Mouse (Mus musculus) kidney, postnatal 4 days (tissue): ENCODE measurements at regions not wholly inside any gene's neighbourhood (a gene's known extent, or its start where the extent isn't known, plus 50 kb on each side); places are given as distances from the start of the nearest gene placed in this dataset.
A peak's percentile ranks its signal among the peaks of the same experiment; 100 is the strongest.

Experiments used
- DNase-seq, 2 experiments: peaks; one replicate each; pipeline ENCODE4 v3.0.0; 2021; ENCODE audit warnings: mixed read lengths in 2 of 2

DNA sequence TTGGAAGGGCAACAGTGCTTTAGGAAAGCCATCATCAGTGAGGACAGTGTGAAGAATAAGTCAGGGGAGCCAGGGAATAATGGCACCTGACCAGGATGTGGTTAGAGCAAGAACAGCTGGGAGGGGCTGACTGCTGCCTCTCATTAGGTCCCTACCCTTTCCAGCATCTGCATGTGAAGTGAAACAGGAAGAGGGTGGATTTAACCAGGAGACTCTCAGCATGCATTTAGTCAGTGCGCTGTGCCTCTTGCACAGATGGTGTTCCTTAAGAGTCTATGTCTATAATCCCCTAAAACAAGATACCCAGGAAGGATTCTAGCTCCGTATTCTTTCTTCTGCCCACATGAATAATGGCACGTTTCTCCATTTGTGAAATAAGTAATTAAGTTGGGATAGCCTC is 267.9 kb downstream of the Spry2 start:
- no peak for DNase-seq

DNA sequence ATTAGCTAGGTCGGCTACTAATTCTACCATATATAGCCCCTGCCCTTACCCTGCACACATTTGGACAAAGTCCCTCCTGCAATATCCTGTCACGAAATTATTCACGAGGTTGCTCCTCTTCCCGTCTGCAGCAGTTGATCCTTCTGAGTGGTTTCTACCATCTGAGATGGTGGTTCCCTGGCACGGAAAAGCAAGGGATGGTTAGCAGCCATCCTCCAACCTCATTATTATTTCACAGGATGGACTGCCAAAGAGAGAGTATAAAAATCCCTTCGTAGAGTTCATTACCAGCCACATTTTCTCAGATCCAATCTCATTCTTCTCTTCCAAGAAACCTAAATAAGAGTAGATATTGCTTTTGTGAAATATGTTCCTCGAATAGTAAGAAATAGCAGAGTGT is 272.2 kb downstream of the Spry2 start:
- DNase-seq, result no peak

DNA sequence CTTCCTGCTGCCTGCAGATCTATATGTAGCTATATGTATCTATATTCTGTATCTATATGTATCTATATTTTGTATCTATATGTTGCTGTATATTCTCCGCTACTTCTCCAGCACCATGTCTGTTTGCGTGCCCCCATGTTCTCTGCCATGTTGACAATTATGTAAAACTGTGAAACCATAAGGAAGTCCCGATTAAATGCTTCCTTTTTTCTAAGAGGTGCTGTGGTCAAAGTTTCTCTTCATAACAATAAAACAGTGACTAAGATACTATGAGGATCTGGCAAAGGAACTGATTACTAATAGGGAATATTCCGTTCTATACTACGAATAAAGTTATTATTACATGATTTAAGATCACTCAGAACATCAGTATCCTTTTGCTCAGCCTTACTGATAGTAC is 274.5 kb downstream of the Spry2 start:
- DNase-seq, result no peak

DNA sequence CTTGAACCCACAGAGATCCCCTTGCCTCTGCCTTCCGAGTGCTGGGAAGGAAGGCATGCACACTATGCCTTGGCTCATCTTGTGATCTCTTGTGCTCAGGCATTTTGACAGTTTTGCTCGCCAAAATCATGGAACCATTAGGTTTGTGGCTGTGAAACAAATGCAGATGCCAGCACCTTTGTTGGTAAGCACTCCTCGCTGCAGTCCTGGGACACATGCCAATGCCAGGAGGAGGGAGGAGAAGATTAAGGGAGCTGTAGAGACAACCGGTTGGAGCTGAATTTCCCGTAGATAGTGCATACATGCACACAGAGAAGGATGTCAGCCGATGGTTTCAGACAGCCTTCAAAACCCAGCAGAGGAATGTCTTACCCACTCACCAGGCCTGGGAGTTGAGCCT is 275.5 kb downstream of the Spry2 start:
- no peak for DNase-seq

DNA sequence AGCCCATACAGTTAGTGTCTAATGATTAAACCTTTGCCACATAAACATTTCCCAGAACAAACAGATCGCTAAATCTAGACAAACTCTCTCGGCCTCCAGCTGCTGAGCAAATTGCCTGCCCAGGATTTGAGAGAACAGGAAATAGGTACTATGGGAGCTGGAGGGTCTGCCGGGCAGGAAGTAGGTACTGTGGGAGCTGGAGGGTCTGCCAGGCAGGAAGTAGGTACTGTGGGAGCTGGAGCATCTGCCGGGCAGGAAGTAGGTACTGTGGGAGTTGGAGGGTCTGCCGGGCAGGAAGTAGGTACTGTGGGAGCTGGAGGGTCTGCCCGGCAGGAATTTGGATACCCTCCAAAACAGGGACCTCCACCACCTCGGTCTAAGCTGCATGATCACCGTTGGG is 277.2 kb downstream of the Spry2 start:
- DNase-seq, result no peak

DNA sequence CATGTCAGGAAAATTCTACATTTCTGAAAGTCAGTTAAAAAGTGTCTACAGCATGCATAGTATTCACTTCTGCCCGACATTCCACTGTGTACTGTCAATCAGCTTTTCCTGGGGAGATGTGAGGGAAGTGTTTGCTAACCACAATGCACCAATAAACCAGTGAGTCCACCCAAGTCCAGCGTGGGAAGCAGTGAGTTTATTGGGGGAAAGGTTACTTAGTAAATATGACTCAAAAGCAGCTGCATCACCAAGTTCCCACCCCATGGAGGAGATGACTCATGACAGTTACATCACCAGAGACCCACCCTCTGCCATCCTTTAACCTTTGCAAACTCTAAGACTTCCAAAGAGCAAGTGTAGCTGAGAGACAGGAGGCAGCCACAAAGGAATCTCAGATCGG is 280.9 kb downstream of the Spry2 start:
- no peak for DNase-seq

DNA sequence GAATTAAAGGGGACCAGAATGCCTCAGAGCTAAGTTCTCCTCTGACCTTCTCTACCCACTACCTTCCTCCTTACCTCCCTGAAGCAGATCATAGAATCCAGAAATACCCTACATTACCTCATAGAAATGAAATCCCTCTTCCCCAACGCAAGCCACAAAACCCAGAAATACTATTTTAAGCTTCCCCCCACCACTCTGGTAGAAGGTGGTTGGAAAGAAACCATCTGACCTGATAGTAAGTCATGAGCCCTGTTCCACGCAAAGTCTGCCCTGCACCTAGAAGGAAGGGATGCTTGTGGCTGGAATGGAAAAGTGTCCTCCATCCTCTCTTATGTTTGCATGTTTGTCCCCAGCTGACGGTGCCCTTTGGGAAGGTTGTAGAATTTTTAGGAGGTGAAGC is 283.8 kb downstream of the Spry2 start:
- DNase-seq, result no peak

DNA sequence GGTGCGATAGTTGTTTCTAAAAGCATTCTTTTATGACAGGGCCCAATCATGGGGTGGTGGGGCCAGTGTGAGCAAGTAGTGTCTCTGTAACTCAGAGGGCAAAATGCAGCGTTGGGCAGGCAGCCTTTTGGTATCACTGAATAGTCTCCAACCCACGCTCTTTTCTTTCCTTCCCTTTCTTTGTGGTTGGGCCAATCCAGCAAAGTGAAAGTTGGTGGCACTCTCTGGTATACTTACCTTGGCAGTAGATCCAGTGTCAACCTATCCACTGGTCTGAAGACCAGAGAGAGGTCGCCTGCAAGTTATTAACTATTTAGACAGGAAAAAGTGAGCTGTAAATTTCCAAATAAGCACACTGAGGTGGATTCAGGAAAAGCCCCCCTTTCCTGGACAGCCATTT is 287.8 kb downstream of the Spry2 start:
- no peak for DNase-seq

DNA sequence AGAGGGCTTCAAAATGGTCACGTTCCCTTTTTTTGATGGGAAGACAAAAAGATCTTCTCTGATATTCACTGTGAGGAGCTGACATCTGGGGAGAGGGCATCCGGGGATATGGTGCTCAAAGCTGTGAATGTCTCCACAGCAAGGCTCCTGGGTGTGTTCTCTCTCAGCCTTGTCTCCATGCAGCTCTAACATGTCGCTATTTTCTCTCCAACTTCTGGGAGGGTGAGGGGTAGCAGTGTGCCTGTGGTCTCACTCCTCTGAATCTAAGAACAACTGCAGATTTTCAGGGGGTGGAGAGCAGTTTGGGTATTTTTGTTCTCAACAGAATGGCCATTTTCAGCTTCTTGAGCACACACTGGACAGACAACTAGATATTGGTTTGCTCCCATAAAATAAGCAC is 290.1 kb downstream of the Spry2 start:
- DNase-seq, result no peak

DNA sequence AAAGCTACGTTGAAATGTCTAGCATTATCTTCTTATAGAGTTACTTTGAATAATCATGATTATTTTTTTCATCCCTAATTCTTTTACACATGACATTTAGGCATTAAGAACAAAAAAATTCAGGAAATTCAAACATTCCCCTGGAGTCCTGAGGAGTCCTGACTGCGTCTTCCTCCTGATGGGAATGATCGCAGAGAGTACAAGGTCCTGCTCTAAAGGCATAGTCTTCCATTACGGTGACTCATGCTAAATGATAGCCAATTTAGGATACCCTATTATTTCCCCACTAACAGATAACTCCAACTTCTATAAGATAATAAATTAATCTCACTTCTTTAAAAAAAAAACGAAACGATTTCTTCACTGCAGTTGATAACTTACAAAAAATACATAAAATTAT is 292.2 kb downstream of the Spry2 start:
- no peak for DNase-seq

DNA sequence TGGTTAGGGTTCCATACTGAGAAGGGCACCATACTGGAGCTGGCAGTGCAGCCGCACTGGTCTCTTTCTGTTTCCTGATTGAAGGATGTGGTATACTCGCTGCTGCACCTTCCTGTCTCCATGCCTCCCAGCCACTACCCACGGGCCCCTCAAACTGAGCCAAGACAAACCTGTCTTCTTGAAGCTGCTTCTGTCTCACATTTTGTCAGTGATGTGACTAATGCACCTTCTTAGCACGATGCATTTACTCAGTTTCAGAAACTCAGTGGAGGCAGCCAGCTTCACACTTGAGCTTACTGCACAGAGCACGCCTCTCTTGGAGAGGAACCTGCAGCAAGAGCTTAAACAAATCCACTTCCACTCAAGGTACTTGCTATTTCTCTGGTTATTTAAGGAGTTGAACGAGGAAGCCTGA is 293.6 kb downstream of the Spry2 start:
- no peak for DNase-seq

DNA sequence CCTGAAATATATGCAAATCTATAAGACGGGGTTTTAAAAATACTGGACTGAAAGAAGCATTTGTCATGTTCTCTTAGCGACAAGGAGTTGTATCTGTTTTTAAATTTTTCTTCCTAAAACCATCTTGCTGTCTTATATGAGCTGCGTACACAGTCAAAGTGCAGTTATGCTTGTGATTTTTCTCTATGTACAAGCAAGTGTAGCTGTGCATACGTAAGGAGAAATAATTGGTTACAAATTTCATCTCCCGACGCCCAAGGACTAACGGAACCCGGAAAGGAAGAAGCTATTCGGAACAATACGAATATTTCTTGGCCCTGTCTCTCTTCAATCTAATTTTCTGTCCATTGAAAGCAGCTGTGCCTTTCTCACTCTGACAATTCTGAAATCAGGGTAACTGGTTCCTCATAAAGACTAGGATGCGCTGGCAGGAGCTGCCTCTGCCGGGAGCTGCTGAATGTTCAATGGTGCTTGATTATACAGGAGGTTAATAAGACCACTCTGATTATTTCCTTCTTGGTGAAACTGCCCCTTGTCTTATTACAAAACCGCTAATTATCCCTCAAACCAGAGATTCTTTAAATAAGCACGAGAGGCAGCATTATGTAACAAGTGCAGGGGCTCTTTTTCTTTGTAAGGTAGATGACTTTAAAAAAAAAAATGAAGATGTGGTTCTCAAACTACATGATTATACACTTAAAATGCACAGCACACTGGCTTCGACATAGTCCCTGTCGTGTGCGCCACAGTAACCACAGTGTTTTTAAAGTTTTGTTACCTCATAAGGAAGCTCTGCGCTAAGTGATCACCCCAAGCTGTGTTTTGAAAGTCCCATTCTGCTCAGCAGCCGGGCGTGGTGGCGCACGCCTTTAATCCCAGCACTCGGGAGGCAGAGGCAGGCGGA is 296.8 kb downstream of the Spry2 start:
- no peak for DNase-seq

DNA sequence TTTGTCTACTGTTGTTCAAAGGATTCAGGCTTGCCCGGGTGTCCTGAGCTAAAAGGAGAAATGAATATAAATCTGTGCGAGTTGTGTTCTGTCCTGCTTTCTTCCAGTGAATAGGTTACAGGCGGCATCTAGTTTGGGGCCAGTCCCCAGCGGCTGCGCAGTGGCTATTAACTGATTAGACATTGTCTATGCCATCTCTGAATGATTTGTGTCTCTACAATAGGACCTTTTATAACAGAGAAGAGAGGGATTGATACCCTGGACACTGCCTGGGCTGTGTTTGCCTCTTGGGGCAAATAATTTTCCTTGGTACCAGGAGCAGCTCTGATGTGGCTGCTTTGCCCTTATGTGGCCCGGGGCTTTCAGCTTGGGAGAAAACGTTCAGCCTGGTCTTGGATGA is 306.9 kb downstream of the Spry2 start:
- DNase-seq, result no peak

DNA sequence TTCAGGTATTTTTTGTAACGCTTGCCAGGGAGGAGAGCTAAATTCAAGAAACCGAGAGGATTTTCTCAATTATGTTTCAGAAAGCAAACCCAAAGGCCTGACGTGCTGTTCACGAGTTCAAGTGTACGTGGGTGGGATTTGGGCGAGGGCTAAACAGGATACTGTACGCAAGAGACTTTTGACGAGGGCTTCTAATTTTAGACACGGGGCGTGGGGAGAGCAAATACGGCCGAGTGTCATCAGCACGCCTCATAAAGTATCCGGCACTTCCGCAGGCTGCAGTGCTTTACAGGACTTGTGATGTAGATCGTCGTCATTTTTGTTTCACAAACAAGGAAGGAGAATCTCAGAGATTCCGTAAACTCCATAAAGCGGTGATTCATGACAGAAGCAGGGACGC is 307.4 kb downstream of the Spry2 start:
- DNase-seq, result peak in 1 of 2 experiments; percentile 40

DNA sequence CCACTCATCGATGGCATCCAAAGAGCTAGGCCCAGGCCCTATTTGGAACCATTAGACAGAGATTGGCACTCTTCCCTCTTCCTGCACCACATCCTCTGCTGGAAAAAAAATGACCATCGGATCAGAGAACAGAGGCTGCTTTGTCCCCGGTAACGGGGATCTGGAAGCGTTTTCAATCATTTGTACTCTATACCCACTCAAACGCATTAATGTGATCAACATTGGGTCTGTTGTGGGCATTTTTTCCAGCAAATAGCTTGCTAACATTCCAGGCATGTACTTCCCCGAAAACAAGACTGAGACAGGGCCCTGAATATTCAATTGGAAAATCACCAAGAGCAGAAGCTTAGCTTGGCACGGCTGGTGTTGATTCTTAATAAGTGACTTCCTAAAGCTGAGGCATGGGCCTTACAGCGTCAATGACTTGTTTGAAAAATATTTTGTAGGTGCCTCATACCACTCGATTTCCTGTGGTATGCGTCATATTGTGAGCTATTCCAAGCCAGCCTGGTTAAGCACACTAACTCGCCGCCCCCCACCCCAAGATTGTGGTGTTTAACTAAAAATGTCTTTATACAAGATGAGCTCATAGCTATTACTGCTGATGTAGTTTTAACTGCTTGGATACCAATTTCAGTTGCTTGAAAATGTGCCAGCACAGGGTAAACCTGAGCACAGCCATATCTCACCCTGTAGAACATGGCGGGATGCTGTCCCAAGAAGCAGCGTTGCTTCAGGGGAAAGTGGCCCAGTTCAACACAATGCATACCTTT is 308.0 kb downstream of the Spry2 start:
- peak in 1 of 2 experiments; percentile 13 for DNase-seq

DNA sequence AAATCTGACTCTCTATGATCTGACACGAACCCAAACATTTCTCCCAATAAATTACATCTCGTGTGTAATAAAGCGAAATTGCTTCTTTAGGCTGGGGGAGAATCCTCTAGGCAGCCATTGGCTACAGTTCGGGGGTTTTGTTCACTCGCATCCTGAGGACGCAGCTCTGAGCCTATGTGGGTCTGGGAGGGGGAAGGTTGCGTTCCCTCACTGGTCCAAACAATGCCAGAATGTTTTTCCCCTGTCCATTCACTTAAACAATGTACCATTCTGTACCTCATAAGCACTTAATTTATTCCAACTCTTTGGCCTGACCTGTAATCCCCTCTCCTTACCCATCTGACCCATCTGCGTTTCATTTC is 308.6 kb downstream of the Spry2 start:
- DNase-seq, result no peak

DNA sequence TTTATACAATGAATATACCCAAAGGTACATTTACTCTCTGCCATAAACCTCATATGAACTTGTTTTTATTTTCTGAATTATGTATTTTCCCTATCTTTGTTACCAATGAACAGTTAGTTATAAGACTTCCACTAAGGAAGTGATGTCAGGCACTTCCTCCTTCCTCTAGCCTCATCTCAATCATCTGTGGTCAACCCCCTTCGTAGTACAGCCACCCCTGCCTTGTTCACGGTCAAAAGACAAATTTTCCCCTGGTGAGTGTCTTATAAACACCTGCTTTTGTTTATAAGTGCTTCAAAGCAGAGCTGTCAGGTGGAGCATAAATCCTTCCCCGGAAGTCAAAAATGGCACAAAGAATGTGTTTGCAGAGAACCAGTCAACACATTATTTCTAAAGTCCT is 312.0 kb downstream of the Spry2 start:
- no peak for DNase-seq

DNA sequence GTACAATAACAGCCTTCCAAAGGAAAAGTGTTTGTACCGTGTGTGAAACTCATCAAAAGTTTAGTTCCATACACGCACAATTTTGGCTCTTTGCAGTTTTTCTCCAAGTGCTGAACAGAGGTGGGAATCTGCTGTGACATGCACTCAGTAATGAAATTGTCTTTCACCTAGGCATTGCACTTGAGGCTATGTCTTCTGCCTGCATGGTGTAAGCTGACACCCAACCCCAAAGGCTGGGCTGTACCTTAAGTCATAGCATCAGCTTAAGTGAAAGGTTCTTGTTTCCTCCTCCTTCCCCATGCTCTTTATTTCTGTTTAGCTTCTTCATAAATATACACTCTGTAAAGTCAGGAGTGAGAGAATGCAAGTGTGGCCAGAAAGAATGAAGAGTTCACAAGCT is 313.1 kb downstream of the Spry2 start:
- DNase-seq, result no peak

DNA sequence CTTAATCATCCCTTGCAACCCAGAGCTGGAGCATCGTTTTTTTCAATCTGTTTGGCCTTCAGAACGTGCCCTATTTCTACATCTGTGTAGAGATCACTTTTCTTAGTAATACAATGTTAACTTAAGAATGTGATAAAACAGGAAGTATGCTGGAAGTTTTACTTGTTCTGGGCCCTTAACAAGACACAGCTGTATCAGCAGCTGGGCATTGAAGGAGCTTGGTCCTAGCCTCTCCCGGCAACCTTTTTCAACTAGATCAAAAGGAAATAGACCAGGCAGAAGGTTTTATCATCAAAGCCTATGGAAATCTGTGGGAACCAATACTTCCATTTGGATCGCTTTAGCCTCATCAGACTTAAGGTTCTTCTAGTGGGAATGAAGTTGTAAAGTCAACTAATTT is 317.9 kb downstream of the Ndfip2 start:
- DNase-seq, result no peak

DNA sequence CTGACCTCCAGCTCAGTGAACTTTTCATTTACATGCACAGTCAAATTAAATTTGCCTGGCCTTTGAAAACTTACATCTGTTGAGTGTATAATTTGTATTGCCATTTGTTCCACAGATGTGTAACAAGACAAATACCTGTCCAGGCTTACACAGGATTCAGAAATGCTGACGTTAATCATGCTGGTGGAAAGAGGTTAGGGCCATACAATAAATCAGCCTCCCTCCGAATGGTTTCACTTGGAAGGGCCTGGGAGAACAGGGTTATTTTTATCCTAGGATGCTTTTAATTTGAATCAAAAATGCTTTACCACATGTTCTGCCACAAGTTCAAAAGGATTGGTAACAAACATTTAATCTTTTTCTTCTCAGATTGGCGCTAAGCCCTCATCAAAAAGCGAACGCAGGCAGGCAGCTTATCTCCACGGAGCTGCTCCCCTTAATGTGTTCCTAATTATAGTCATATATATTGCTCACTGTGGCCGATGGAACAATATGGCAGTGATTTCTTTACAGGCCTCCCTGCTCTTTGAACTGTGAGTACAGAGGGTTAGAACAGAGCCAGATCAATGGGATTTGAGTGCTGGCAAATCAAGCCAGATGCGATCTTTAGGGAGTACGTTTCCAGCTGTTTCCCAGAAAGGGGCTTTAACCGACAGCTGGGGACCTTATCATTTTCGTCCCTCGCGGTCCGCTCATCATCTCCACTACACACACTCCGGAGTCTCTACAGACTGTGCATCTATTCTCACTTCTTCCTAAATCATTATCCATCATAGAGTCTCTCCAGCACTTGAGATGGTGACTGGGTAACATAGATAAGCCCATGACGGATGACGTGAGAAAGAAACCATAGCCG is 313.9 kb downstream of the Ndfip2 start:
- no peak for DNase-seq

DNA sequence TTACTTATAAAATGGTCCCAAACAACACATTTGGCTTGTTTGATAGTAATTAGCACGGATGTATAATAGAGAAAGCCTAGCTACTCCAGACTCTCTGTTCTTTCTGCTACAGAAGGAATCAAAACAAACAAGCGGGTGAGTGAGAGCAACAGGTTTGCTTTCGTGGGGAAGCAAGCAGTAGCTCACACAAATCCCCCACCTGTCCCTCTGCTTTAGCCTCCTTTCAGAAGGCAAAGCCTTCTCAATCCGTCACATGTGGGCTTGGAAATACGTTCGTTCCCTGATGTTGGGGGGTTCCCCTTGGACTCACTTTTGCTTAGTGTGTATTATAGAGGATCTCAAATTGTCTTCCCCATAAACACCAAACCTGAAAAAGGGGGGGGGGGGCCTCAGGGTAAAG is 311.8 kb downstream of the Ndfip2 start:
- no peak for DNase-seq

DNA sequence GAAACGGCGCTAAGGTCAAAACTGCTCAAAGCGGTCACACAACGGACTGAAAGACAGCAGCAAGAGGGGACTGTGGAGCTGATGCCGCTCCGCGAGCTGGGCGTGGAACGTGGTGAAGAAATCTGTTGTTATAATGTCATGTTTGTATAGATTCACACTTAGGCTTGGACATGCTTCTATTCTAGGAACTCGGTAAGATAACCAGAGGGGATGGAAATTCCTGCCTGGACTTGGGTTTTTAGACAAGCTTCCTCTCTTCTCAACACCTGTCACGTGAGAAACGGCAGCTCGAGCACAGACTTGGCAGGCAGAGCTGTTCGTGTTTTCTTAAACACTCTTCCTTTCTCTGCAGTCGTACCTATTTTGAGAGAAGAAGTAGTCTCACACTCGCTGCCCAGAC is 307.5 kb downstream of the Ndfip2 start:
- no peak for DNase-seq

DNA sequence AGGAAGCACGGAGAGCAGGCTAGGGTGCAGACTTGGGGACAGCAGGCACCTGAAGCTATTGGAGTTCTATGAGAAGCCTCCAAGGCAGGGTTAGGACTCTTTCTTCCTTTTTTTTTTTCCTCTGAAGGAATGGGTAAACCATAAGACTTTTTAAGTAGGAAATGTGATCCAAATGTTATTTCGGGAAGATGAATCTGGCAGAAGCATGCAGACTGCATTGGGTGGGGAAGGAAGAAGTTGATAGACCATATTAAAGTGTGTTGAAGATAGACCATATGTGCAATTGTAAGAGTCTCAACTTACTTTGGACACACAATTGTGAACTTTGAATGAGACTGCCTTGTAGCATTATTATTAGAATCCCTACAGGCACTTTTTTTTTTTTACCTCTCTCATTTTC is 304.5 kb downstream of the Ndfip2 start:
- no peak for DNase-seq
